Mouse (Mus musculus): ENCODE results near the gene Tfb2m. TPM values are rescaled to one million over a fixed set of nuclear protein-coding genes. Genes with fewer than 3 reads are reported as not detected.

The Tfb2m gene
- polyA plus RNA-seq, 1 experiment from 2014 or later: 20.2 TPM

DNA sequence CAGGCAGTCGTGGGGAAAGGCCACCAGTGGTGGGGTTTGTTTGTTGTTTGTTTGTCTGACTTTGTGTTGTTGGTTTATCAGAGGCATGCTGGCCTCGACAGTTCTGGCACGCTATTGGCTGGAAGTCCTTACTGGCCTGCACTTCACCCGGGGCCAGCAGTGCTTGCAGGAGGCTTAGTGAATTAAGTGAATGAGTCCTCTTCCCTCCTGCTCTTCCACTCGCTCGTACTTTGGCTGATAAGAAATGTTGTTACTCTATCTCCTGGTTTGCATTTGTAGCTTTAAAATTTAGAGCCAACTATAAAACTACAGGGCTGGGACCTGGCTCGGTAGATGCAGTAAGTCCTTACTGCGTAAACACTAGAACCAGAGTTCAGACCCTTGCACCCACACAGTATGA, 34.1 kb upstream of the Tfb2m start:
- 48% methylated on average over 8 of the region's 8 CpGs for WGBS
- H3K36me3 ChIP-seq: peaks cover 21% of the 10 kb centered on the region
- no peaks in the 10 kb centered on the region for H3K27me3 ChIP-seq (replicated peaks)
- no peak overlapping the region for H3K9ac ChIP-seq
- no peak for ATAC-seq (ENCODE audit: extremely low read depth, insufficient number of reproducible peaks, low FRiP score, low TSS enrichment)
- no peak overlapping the region for H3K27ac ChIP-seq (replicated peaks)
- H3K4me3 ChIP-seq: no peak overlapping the region
- H3K9me3 ChIP-seq: no peaks in the 10 kb centered on the region
- peaks cover 45% of the 10 kb centered on the region for H3K4me1 ChIP-seq
- no peak overlapping the region for H3K4me2 ChIP-seq

DNA sequence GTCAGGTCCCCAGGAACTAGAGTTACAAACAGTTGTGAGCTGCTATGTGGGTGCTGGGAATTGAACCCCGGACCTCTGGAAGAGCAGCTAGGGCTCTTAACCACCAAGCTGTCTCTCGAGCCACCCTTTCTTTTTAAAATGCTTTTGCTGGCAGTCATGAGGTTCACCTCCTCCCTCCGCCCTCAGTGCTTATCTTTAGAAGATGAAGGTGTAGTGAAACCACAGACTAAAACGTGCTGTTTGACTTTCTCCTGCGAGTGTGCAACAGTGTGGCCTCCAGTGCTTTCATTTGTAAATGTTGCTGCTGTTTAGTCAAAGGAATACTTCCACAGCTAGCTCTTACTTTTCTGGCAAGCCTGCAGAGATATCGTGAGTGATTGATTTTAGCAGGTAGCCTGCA, 32.6 kb upstream of the Tfb2m start:
- no peaks in the 10 kb centered on the region for H3K27me3 ChIP-seq (replicated peaks)
- H3K9ac ChIP-seq: no peak overlapping the region
- H3K4me2 ChIP-seq: no peak overlapping the region
- ATAC-seq (ENCODE audit: extremely low read depth, insufficient number of reproducible peaks, low FRiP score, low TSS enrichment): no peak
- H3K9me3 ChIP-seq: no peaks in the 10 kb centered on the region
- peaks cover 21% of the 10 kb centered on the region for H3K36me3 ChIP-seq
- peaks cover 44% of the 10 kb centered on the region for H3K4me1 ChIP-seq
- 63% methylated on average over 6 of the region's 6 CpGs for WGBS
- no peak overlapping the region for H3K4me3 ChIP-seq
- no peak overlapping the region for H3K27ac ChIP-seq (replicated peaks)

DNA sequence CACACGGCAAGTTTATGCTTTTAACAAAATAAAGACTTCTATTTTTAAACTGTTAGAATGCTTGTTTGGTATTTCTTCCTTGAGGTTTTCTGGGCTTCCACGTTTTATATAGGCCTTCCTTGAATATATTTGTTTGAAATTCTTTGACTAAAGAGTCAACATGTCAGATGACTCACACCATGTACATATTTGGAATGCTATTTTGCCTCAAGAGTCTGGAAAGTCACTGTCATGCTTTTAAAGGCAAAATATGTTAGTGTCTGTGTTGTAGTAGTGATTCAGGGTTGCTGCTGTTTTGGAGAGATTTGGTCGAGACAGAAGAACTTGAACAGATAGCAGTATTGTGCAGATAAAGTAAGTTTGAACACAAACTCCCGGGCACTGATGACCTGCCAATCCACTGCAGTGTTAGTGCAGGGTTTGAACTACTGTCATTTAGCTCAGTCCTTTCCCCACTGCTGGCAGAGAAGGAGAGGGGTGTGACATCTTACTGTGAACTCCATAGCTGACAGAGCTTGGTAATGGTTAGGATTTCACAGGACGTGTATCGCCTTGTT, 27.7 kb upstream of the Tfb2m start:
- Histone ChIP-seq H3K9ac (no peak overlapping the region), H3K4me1 (peaks cover 28% of the 10 kb centered on the region), H3K4me2 (no peak overlapping the region), H3K36me3 (no peaks in the 10 kb centered on the region), H3K9me3 (no peaks in the 10 kb centered on the region), H3K27ac (replicated peaks) (no peak overlapping the region), H3K27me3 (replicated peaks) (no peaks in the 10 kb centered on the region), H3K4me3 (no peak overlapping the region)
- WGBS: 54% methylated on average over 6 of the region's 6 CpGs
- no peak for ATAC-seq (ENCODE audit: extremely low read depth, insufficient number of reproducible peaks, low FRiP score, low TSS enrichment)

DNA sequence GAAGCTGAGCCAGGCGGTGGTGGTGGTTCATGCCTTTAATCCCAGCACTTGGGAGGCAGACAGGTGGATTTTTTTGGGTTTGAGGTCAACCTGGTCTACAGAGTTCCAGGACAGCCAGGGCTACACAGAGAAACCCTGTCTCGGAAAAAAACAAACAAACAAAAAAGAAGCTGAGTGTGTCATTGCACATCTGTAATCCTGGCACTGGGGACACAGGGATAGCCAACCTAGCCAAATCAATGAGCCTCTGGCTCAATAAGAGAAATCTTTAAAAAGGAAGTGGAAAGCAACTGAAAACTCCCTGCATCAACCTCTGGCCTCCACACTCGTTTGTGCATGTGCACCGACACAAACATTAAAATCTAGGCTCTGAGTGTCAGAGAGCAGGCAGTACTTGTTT, 25.6 kb upstream of the Tfb2m start:
- H3K27ac ChIP-seq (replicated peaks): no peak overlapping the region
- no peaks in the 10 kb centered on the region for H3K27me3 ChIP-seq (replicated peaks)
- no peak for ATAC-seq (ENCODE audit: extremely low read depth, insufficient number of reproducible peaks, low FRiP score, low TSS enrichment)

DNA sequence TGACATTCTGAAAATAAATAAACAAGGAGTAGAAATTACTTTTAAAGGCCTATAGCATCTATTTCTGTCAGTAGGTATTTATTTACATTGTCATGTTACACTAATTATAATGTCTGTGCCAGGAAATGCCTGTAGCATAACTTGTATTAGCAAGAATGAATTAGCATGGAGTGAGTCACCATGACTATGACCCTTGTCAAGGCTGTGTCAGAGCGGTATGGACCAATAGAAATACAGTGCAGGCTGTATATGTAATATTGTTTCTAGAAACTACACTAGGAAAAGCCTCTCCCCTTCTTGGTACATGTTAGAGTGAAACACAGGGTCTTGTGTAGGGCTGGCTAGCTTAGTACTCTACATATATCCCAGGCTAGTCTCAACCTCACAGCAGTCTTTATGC, 24.4 kb upstream of the Tfb2m start:
- Histone ChIP-seq H3K4me1 (peaks cover 50% of the 10 kb centered on the region), H3K4me3 (no peak overlapping the region), H3K4me2 (no peak overlapping the region), H3K36me3 (no peaks in the 10 kb centered on the region), H3K27ac (replicated peaks) (no peak overlapping the region), H3K27me3 (replicated peaks) (no peaks in the 10 kb centered on the region), H3K9ac (no peak overlapping the region), H3K9me3 (no peaks in the 10 kb centered on the region)
- ATAC-seq (ENCODE audit: extremely low read depth, insufficient number of reproducible peaks, low FRiP score, low TSS enrichment): no peak
- WGBS: 93% methylated on average over 1 of the region's 1 CpGs

More for the DNA sequence above, 25.6 kb upstream of the Tfb2m start:
- H3K4me2 ChIP-seq: no peak overlapping the region
- no peaks in the 10 kb centered on the region for H3K9me3 ChIP-seq
- no peak overlapping the region for H3K4me3 ChIP-seq
- WGBS: 82% methylated on average over 4 of the region's 4 CpGs
- H3K4me1 ChIP-seq: peaks cover 45% of the 10 kb centered on the region
- H3K36me3 ChIP-seq: no peaks in the 10 kb centered on the region
- no peak overlapping the region for H3K9ac ChIP-seq

DNA sequence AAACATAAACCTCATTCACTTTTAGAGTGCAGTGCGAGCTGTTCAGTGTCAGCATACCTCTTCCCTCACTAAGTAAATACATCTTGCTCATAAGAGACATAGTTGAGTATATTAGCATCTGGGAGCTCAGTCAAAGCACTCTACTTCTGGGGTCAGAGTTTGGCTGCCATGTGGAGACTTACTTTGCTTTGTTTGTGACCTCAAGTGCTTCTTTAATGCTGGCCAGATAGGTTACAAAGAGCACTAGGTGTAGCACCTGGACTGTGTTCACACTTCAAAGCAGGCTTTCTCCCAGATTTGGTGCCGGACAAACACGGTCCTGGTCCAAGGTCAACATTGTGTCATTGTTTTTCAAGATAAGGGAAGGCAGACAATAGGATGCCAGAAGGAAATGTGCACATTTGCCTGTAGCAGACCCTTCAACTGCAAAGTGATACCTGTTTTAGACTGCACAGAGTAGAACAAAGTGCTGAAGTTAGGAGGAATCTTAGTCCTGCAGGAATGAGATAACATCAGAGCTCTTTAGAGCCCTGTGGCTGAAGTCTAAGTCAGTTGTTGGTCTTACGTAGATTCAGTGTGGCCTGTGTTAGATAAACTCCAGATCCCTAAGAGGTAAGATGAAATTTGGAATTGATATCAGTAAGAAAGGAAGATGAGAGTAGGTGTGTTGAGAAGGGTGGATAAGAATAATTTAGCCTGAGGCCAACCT, 22.8 kb upstream of the Tfb2m start:
- Histone ChIP-seq H3K27ac (replicated peaks) (peak overlapping the region; percentile 48), H3K9me3 (no peaks in the 10 kb centered on the region), H3K9ac (0 out of 2 replicates have a peak overlapping the region, but pooled peaks have one; percentile 28), H3K4me2 (no peak overlapping the region), H3K27me3 (replicated peaks) (no peaks in the 10 kb centered on the region), H3K36me3 (no peaks in the 10 kb centered on the region), H3K4me1 (peaks cover 40% of the 10 kb centered on the region), H3K4me3 (no peak overlapping the region)
- ATAC-seq (ENCODE audit: extremely low read depth, insufficient number of reproducible peaks, low FRiP score, low TSS enrichment): no peak
- WGBS: 36% methylated on average over 4 of the region's 4 CpGs

DNA sequence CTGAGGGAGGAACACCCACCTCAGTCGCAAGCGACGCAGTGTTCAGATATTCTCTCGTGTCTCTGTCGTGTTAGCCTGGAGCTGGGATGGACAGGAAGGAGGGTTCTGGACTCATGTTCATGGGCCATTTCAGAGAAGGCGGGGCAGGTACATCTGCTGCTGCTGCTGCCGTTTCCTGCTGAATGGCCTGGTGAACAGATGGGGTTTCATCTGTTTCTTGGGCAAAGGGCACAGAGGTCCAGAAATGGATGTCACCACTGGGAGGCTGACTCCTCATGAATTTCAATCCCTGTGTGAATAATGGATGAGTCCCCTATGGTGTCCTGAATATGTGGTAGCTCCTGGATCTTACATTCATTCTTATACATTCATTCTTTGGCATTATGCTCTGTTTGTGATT, 21.5 kb upstream of the Tfb2m start:
- Histone ChIP-seq H3K9me3 (no peaks in the 10 kb centered on the region), H3K4me3 (no peak overlapping the region), H3K4me1 (peaks cover 41% of the 10 kb centered on the region), H3K27ac (replicated peaks) (no peak overlapping the region), H3K9ac (0 out of 2 replicates have a peak overlapping the region, but pooled peaks have one; percentile 47), H3K27me3 (replicated peaks) (no peaks in the 10 kb centered on the region), H3K36me3 (no peaks in the 10 kb centered on the region), H3K4me2 (no peak overlapping the region)
- WGBS: 72% methylated on average over 7 of the region's 7 CpGs
- ATAC-seq (ENCODE audit: extremely low read depth, insufficient number of reproducible peaks, low FRiP score, low TSS enrichment): no peak

DNA sequence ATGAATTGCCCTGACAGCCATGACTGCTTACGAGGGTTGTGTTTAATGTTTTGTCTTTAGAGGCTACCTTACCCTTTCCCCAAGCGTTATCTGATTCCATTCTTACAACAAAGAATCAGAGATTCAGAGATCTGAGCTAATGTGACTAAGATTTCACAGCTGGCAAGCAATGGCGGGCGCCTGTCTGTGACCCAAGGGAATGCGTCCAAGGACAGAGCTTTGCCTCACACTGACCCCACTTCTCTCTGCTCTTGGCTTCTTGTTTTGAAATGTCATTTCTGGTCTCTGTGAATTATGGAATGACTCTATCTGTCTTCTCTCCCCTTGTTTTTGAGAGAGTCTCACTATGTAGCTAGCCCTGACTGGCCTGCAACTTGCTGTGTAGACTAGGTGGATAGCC, 17.9 kb upstream of the Tfb2m start:
- Histone ChIP-seq H3K4me3 (no peak overlapping the region), H3K4me2 (no peak overlapping the region), H3K4me1 (peaks cover 36% of the 10 kb centered on the region), H3K27ac (replicated peaks) (no peak overlapping the region), H3K27me3 (replicated peaks) (no peaks in the 10 kb centered on the region), H3K9ac (no peak overlapping the region), H3K9me3 (no peaks in the 10 kb centered on the region), H3K36me3 (no peaks in the 10 kb centered on the region)
- WGBS: 83% methylated on average over 5 of the region's 5 CpGs
- no peak for ATAC-seq (ENCODE audit: extremely low read depth, insufficient number of reproducible peaks, low FRiP score, low TSS enrichment)

DNA sequence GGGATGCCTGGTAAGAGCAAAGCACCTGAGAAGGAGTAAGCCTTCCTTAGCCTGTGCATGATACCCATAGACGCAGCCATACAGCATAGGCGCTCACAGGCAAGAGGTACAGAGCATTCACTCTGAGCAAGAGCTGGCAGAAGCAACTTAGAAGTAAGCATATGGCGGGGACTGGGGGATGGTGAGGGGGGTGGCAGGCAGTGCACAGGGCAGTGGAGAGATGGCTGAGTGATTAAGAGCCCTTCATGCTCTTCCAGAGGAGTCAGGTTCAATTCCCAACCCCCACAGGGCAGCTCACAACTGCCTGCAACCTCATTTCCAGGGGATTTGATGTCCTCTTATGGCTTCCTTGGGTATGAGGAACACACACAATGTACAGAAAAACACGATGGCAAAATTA, 17.1 kb upstream of the Tfb2m start:
- Histone ChIP-seq H3K9ac (no peak overlapping the region), H3K36me3 (no peaks in the 10 kb centered on the region), H3K27me3 (replicated peaks) (no peaks in the 10 kb centered on the region), H3K9me3 (no peaks in the 10 kb centered on the region), H3K4me3 (no peak overlapping the region), H3K27ac (replicated peaks) (no peak overlapping the region), H3K4me2 (no peak overlapping the region), H3K4me1 (peaks cover 29% of the 10 kb centered on the region)
- 78% methylated on average over 4 of the region's 4 CpGs for WGBS
- ATAC-seq (ENCODE audit: extremely low read depth, insufficient number of reproducible peaks, low FRiP score, low TSS enrichment): no peak

DNA sequence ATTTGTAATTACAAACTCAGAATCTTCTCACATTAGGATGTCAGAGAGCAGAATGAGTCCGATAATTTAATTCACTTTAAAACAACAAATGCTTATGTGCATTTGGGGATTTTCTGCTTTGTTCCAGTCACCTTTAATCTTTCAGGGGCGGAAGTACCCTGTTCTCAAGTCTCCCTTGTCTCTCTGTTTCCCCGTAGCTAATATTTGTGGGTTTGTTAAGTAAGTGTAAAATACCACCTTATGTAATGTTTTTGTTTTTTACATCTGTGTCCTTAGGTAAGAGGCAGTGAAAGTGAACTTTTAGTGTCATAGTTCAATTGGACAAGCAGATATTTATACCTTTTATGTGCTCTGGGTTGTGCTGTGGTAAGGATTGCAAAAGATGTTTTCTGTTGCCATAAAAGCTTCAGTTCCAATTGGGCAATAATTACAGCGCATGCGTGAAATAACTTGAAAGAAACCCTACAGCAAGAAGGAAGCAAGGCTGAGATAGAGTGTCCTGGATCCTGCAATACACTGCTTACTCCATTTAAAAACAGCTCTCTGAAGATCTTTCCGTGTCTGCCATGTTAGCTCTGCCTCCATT, 14.9 kb upstream of the Tfb2m start:
- WGBS: 94% methylated on average over 6 of the region's 6 CpGs
- no peak for ATAC-seq (ENCODE audit: extremely low read depth, insufficient number of reproducible peaks, low FRiP score, low TSS enrichment)
- Histone ChIP-seq H3K36me3 (no peaks in the 10 kb centered on the region), H3K27me3 (replicated peaks) (no peaks in the 10 kb centered on the region), H3K4me3 (no peak overlapping the region), H3K9me3 (no peaks in the 10 kb centered on the region), H3K9ac (no peak overlapping the region), H3K4me1 (peaks cover 13% of the 10 kb centered on the region; the same call in 1 of the 2 replicates), H3K27ac (replicated peaks) (no peak overlapping the region), H3K4me2 (no peak overlapping the region)

DNA sequence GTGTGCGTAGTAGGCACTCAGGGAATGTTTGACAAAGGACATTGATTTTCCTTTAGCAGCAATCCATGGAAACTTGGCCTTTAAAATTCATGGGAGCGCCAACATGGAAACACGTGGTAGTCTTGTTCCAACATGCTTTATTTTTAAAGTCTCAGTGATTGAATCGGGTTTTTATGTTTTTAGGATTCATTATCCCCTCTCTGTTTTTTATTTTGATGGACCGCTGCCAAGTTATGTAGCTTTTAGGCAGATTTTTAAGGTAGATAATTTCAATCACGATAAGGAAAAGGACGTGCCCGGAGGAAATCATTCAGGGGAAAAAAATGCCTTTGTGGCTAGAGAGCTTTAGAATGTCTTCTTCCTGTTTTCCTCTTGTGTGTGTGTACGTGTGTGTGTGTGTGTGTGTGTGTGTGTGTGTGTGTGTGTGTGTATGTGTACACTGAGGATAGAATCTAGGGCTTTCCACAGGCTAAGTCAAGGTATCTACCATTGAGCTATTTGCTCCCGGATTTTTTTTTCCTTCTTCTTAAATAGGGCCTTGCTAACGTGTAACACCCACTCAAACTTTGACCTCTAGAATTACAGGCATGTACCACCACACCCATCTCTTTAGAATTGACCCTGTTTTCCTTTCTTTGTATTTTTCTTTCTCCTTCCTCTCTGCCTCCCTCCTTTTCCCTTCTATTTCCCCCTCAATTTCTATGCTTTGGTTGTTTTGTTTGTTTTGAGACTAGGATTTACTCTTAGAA, 13.6 kb upstream of the Tfb2m start:
- no peaks in the 10 kb centered on the region for H3K27me3 ChIP-seq (replicated peaks)
- H3K4me3 ChIP-seq: no peak overlapping the region
- peaks cover 13% of the 10 kb centered on the region; the same call in 1 of the 2 replicates for H3K4me1 ChIP-seq
- no peaks in the 10 kb centered on the region for H3K9me3 ChIP-seq
- no peaks in the 10 kb centered on the region for H3K36me3 ChIP-seq
- no peak overlapping the region for H3K27ac ChIP-seq (replicated peaks)
- ATAC-seq (ENCODE audit: extremely low read depth, insufficient number of reproducible peaks, low FRiP score, low TSS enrichment): no peak
- no peak overlapping the region for H3K4me2 ChIP-seq
- 73% methylated on average over 11 of the region's 11 CpGs for WGBS
- H3K9ac ChIP-seq: no peak overlapping the region
